Mouse (Mus musculus) kidney, postnatal 0 days (tissue): Measurements from ENCODE around the gene Cpxm1. TPM values are rescaled to one million over a fixed set of nuclear protein-coding genes. Genes with fewer than 3 reads are reported as not detected.

Experiments used
- ATAC-seq: fragments of 200-750 bp; cut with Nextera tagmentation; replicated peaks from 2 replicates; pipeline ENCODE4 v1.8.0; 2017; ENCODE audit warnings: low read depth, moderate number of reproducible peaks, moderate TSS enrichment, moderate library complexity; ENCODE audit not compliant: low FRiP score
- DNase-seq: peaks from one replicate; pipeline ENCODE4 v3.0.0-alpha.2; 2016; ENCODE audit warnings: low spot score
- H3K27ac ChIP-seq: fragments of 300-500 bp; sonication (generic); 2 replicates; pipeline ENCODE4 v1.5.1; 2014; ENCODE audit warnings: mild to moderate bottlenecking
- H3K27me3 ChIP-seq: fragments of 300-500 bp; sonication (generic); 2 replicates; pipeline ENCODE4 v1.6.1; 2014; ENCODE audit warnings: low read length, mixed read lengths; ENCODE audit not compliant: insufficient read depth
- H3K36me3 ChIP-seq: fragments of 300-500 bp; sonication (generic); 2 replicates; pipeline ENCODE4 v1.6.1; 2014; ENCODE audit warnings: low read length, mixed read lengths; ENCODE audit not compliant: insufficient read depth
- H3K4me1 ChIP-seq: fragments of 300-500 bp; sonication (generic); replicated peaks from 2 replicates; pipeline ENCODE4 v1.6.1; 2014; ENCODE audit warnings: antibody characterized with exemption, low read length, mixed read lengths; ENCODE audit not compliant: insufficient read depth
- H3K4me2 ChIP-seq: fragments of 300-500 bp; sonication (generic); 2 replicates; pipeline ENCODE4 v1.6.1; 2014; ENCODE audit warnings: mild to moderate bottlenecking, low read length, moderate library complexity, mixed read lengths
- H3K4me3 ChIP-seq: fragments of 300-500 bp; sonication (generic); replicated peaks from 2 replicates; pipeline ENCODE4 v1.5.1; 2014; ENCODE audit warnings: low read depth, low read length
- H3K9ac ChIP-seq: fragments of 300-500 bp; sonication (generic); 2 replicates; pipeline ENCODE4 v1.6.1; 2014; ENCODE audit warnings: low read depth, low read length
- H3K9me3 ChIP-seq: fragments of 300-500 bp; sonication (generic); replicated peaks from 2 replicates; pipeline ENCODE4 v1.6.1; 2016; ENCODE audit warnings: low read length, inconsistent platforms, mixed read lengths
- CTCF ChIP-seq: IDR thresholded peaks from 2 replicates; pipeline ENCODE4 v1.5.1; 2016; ENCODE audit warnings: antibody characterized with exemption, low read depth, mild to moderate bottlenecking, moderate library complexity
- WGBS: fragments of 180-500 bp; shearing (Covaris S2); extraction: QIAGEN DNeasy Blood & Tissue Kit; methylation state at CpG from one replicate; pipeline ENCODE4 v1.1.7; 2014; 5-methylcytosine and 5-hydroxymethylcytosine counted together
- polyA plus RNA-seq: library from polyadenylated mRNA; unstranded; fragments of >200 nt; fragmentation: Nextera tagmentation; extraction: Ambion mirVana; gene quantifications from 2 replicates; pipeline ENCODE4 v1.2.1, GENCODE M21; 2015

Gene Cpxm1
- polyA plus RNA-seq, 1 experiment from 2014 or later = 62.1 TPM

- no peaks in the 10 kb centered on the region for H3K4me1 ChIP-seq
- no peak for DNase-seq
- H3K36me3 ChIP-seq = no peaks in the 10 kb centered on the region
- H3K4me3 ChIP-seq = no peak overlapping the region
- no peak for ATAC-seq
- TF ChIP-seq CTCF = no peak
- no peak overlapping the region for H3K4me2 ChIP-seq
- no peak overlapping the region for H3K27ac ChIP-seq
- 76% methylated on average over 3 of the region's 3 CpGs for WGBS
- H3K27me3 ChIP-seq = no peaks in the 10 kb centered on the region
- H3K9ac ChIP-seq = no peak overlapping the region
- H3K9me3 ChIP-seq = no peaks in the 10 kb centered on the region
Observed at GRCm38 (mm10) chr2:130432157-130432556, 34.8 kb upstream of the Cpxm1 start.

- WGBS = 64% methylated on average over 3 of the region's 3 CpGs
- TF ChIP-seq CTCF = no peak
- DNase-seq (no peak), ATAC-seq (no peak)
- Histone ChIP-seq H3K9me3 (no peaks in the 10 kb centered on the region), H3K4me2 (no peak overlapping the region), H3K9ac (no peak overlapping the region), H3K4me1 (no peaks in the 10 kb centered on the region), H3K27me3 (no peaks in the 10 kb centered on the region), H3K4me3 (no peak overlapping the region), H3K27ac (0 out of 2 replicates have a peak overlapping the region, but pooled peaks have one; percentile 44), H3K36me3 (no peaks in the 10 kb centered on the region)
Observed at GRCm38 (mm10) chr2:130430484-130430883, 33.1 kb upstream of the Cpxm1 start.

GRCm38 (mm10) chr2:130429851-130430250 is 32.5 kb upstream of the Cpxm1 start:
- no peak overlapping the region for H3K4me2 ChIP-seq
- 34% methylated on average over 2 of the region's 2 CpGs for WGBS
- no peak for TF ChIP-seq CTCF
- H3K36me3 ChIP-seq = no peaks in the 10 kb centered on the region
- H3K27ac ChIP-seq = 0 out of 2 replicates have a peak overlapping the region, but pooled peaks have one; percentile 44
- H3K4me3 ChIP-seq = no peak overlapping the region
- no peaks in the 10 kb centered on the region for H3K9me3 ChIP-seq
- no peak overlapping the region for H3K9ac ChIP-seq
- no peaks in the 10 kb centered on the region for H3K27me3 ChIP-seq
- no peak for ATAC-seq
- H3K4me1 ChIP-seq = peaks cover 5% of the 10 kb centered on the region; the same call in 1 of the 2 replicates
- DNase-seq = peak; percentile 73

- ATAC-seq = no peak
- Histone ChIP-seq H3K4me2 (peak overlapping the region; percentile 76), H3K27ac (no peak overlapping the region), H3K4me3 (peak overlapping the region; percentile 68), H3K9me3 (no peaks in the 10 kb centered on the region), H3K4me1 (peaks cover 11% of the 10 kb centered on the region), H3K27me3 (no peaks in the 10 kb centered on the region), H3K9ac (peak overlapping the region; percentile 85), H3K36me3 (no peaks in the 10 kb centered on the region)
- peak; percentile 45 for DNase-seq
- 29% methylated on average over 5 of the region's 5 CpGs for WGBS
- peak; percentile 46; the same call in 1 of the 2 replicates for TF ChIP-seq CTCF
Observed at GRCm38 (mm10) chr2:130425112-130425511, 27.7 kb upstream of the Cpxm1 start.

GRCm38 (mm10) chr2:130424126-130424853 is 26.9 kb upstream of the Cpxm1 start, which contains the start of the genes Vps16 and Pced1a:
TSS of gene Vps16 (plus strand) at chr2:130424339.
TSS of gene Pced1a (minus strand) at chr2:130424701.
- WGBS = under 1% methylated on average over 58 of the region's 58 CpGs

GRCm38 (mm10) chr2:130423397-130424125 is 26.2 kb upstream of the Cpxm1 start:
- 11% methylated on average over 49 of the region's 49 CpGs for WGBS
- H3K36me3 ChIP-seq = 0 out of 2 replicates have a peak, but pooled peaks cover 4% of the 10 kb centered on the region
- peak overlapping the region; percentile 89 for H3K27ac ChIP-seq
- ATAC-seq = peak; percentile 65
- no peaks in the 10 kb centered on the region for H3K27me3 ChIP-seq
- H3K9me3 ChIP-seq = no peaks in the 10 kb centered on the region
- peak overlapping the region; percentile 85 for H3K9ac ChIP-seq
- DNase-seq = peak; percentile 84
- peaks cover 11% of the 10 kb centered on the region for H3K4me1 ChIP-seq
- H3K4me2 ChIP-seq = peak overlapping the region; percentile 76
- peak overlapping the region; percentile 68 for H3K4me3 ChIP-seq
- no peak for TF ChIP-seq CTCF

More at GRCm38 (mm10) chr2:130424126-130424853, 26.9 kb upstream of the Cpxm1 start, which contains the start of the genes Vps16 and Pced1a:
- Histone ChIP-seq H3K9me3 (no peaks in the 10 kb centered on the region), H3K9ac (peak within 1 kb of the TSS; percentile 85), H3K4me2 (peak within 1 kb of the TSS; percentile 76), H3K27me3 (no peaks in the 10 kb centered on the region), H3K36me3 (no peaks in the 10 kb centered on the region), H3K4me3 (peak within 1 kb of the TSS; percentile 68), H3K27ac (peak within 1 kb of the TSS; percentile 89), H3K4me1 (peaks cover 11% of the 10 kb centered on the region)
- DNase-seq = peak; percentile 93
- ATAC-seq = peak; percentile 92
- peak; percentile 57 for TF ChIP-seq CTCF
